Mouse (Mus musculus): ENCODE measurements around the gene Pygb.

The Pygb gene

DNA sequence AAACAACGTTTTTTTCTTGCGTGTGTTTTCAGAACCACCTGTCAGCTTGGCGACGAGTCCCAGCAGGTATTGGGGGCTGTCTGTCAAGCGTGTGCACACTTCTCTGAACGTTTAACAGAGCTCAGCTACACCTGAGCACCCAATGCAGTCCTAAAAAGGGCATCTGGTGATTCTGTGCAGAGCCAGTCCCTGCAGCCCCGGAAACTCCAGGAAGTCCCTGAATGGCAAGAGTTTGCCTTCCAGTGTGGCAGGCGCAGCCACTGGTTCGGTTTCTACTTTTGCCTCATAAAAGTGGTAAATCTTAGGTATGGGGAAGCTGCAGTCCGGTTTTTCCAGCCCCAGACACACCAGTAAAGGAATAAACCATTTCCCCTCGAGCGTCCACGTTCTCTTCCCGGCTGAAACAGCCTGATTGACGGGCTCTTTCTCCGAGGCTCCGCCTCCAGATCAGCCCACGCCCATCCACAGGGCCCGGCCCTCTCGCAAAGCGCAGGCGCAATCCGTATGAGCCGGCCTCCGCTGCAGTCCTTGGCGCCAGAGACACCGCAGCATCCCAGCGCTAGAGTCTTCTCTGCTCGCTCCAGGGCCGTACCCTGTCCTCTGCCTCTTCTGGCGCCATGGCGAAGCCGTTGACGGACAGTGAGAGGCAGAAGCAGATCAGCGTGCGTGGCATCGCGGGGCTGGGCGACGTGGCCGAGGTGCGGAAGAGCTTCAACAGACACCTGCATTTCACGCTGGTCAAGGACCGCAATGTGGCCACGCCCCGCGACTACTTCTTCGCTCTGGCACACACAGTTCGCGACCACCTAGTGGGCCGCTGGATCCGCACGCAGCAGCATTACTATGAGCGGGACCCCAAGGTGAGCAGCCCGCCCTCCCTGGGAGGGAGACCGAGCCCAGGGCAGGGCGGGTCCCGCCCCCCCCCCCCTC lies at the start of gene Pygb:
Gene Pygb (plus strand): TSS at position 485 of the 930 bp plus-strand sequence.
- peak; percentile 83 for DNase-seq (ENCODE audit: low read depth, low spot score)

DNA sequence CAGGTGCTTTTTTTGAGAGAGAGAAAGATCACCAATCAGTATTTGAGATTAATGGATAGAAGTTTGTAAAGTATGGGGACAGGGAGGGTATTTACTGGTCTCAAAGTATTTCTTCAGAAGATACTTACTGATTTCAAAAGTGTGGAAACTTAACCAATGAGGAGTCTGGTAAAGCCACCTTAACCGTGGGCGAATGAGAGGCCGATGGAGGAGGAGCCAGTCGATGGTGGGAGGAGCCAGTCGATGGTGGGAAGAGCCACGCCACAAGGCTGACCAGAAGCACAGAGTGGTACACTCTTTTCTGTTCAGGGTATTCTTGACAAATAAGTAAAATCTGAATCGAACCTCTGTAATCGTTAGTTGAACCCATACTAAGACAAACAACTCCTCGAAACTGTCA lies 48.7 kb upstream of the Pygb start:
- no peak for DNase-seq (ENCODE audit: low read depth, low spot score)

DNA sequence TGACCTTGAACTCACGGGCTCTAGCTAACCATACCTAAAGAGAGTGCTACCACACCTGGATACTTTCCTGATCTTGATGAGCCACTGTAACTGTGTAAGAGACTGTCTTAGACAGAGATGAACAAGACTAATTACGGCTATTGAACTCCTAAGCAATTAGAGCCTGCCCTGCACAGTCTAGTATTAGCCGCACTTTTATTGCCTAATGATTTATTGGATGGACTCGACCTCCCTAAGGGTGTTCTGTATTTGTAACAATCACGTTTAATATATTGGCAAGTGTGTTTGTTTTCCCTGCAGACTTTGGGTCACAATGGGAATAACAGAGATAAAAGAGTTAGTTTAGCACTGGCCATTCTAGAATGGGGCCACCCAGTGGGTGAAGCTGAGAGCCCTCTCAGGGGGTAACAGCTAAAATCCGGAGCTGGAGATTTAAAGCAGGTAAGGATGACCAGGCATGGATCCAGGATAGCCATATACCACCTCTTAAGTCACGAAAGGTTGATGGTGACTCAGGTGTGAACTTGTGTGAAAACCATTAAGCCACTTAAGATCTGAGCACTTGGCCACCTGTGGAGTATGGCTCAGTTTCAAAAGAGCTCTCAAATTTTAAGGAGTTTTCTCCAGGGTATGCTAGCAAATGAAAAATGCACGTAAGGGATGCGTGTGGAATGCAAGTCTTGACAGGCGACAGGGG lies 46.2 kb upstream of the Pygb start:
- no peak for DNase-seq (ENCODE audit: low read depth, low spot score)

DNA sequence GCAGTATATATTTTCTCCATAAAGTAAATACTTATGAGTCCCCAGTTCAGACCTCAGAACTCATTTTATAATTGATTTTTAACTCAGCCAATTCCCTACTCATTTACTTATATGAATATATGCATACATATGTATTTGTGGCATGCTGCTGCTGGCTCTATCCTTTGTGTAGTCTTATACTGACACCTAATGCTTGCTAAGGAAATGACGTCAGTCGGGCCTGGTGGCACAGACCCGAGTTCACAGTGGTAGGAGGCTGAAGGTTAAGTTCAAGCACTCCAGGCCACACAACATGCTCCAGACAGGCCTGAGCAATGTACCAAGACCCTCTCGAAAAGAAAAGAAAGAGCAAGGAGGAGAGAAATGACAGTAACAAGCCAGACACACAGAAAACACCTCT lies 45.1 kb upstream of the Pygb start:
- DNase-seq (ENCODE audit: low read depth, low spot score), result peak; percentile 51

DNA sequence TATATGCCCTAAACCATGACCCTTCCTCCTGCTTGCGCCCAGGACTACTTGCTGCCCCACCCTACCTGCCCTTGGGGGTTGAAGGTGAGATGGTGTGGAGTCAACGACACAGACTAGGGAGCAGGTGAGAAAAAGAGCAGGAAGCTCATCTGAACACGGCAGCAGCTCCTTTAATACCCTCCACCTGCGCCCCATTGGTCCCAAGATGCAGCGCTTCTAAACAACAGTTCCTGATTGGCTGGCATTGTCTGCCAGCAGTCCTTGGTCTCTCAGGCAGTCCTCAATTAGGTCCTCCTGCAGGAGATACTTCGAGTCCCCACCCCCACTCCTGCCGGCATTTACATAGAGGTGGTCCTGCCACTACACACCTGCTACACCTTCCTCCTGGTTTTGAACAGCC lies 41.5 kb upstream of the Pygb start:
- DNase-seq (ENCODE audit: low read depth, low spot score), result peak; percentile 54

DNA sequence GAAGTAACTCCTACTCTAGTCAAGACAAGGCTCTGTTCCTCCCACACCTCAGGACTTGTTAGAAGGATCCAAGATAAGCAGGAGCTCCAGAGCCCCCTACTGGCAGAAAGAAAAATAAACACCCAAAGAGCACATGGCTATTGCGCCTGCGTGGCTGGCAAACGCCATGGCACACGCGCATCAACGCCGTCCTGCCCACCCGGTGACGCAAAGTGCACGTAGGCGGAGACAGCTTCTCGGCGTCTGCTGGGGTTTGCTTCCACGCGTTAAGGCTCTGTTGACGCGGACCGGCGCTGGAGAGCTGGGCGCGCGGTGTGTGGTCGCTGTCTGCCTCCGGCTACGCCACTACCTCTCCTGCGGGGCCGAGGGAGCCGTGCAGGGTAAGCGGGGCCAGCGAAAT lies 37.7 kb upstream of the Pygb start, which contains the start of gene Entpd6:
Gene Entpd6 (plus strand): TSS at position 189 of the 400 bp plus-strand sequence.
- peak; percentile 97 for DNase-seq (ENCODE audit: low read depth, low spot score)

DNA sequence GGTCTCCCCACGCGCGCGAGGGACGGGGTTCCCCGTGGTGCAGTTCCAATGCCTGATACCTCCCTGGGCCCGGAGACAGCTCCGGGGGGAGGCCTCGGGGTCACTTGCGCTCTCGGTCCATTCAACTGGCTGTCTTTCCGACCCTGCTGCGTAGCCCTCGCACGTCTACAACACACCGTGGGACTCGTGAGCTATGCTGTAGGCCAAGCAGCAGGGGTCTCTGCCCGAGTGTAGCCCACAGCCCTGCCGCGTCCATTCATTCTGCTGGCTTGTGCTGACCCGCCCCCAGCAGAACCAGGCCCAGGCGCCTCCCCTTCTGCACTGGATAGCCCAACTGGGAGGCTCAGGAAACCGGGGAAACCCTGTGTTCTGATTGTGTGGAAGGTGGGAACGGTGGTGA lies 37.3 kb upstream of the Pygb start:
- DNase-seq (ENCODE audit: low read depth, low spot score), result peak; percentile 16

DNA sequence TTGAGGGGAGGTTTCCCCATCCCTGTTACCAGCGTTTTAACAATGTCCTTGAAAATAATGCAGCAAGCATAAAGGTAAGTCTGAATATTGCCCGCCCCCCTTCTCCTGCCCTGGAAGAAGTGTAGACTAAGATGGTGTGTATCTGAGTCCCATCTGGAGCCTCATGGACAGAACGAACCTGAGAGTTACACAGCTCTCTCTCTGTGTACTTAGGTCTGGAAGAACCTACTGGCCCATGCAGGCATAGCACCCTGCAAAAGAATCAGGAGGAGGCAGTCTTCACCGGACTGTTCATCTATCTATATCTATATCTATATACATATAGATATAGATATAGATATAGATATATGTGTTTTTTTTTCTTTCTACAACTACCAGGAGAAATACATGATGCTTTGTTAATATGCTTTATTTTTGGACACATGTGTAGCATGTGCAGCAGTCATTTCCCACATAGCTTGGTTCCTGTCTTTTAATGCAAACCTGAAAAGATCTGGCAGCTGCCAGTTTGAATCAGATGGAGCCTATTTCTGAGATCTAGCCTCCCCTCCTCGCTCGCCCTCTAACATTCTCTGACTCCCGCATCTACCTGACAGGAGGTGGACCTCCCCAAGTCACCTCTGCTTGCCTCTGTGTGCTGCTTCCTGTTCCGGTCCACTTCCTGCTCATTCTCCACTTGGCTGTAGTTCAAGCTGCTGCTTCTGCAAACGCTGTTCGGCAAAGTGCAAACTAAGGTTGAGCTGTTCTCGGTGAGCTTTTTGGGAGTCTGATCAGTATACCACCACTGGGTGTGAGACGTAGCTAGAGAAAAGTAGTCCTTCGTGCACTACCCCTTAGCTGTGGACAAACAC lies 36.2 kb upstream of the Pygb start:
- DNase-seq (ENCODE audit: low read depth, low spot score), result peak; percentile 53

DNA sequence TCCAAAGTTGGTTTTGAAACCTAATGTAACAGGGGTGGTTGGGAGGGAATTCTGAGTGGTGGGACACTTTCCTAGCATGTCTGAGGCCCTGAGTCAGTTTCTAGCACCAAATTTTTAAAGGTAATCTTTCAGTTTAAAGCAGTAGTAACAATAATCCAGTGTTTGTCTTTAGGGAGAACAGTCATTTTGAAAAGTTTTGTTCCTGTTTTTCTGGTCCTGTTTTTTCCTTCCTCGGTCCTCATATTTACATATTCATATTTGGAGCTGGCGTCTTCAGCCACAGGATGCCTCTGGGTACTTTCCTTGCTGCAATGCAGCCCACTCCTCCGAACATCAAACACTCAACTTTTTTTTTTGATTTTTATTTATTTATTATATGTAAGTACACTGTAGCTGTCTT lies 31.5 kb upstream of the Pygb start:
- no peak for DNase-seq (ENCODE audit: low read depth, low spot score)

DNA sequence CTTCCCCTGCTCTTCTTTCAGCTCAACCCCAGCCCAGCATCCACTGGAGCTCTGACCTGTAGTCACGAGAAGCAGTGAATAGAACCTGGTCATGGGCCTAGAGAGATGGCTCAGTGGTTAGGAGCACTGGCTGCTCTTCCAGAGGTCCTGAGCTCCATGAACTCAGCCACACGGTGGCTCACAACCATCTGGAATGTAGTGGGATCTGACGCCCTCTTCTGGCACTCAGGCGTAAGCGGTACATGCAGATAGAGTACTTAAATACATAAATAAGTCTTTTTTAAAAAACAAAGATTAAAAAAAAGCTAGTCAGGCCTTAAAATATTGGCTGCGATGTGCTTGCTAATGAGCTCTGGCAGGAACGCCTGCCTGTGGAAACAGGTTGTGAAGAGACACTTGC lies 25.1 kb upstream of the Pygb start:
- DNase-seq (ENCODE audit: low read depth, low spot score), result peak; percentile 64

DNA sequence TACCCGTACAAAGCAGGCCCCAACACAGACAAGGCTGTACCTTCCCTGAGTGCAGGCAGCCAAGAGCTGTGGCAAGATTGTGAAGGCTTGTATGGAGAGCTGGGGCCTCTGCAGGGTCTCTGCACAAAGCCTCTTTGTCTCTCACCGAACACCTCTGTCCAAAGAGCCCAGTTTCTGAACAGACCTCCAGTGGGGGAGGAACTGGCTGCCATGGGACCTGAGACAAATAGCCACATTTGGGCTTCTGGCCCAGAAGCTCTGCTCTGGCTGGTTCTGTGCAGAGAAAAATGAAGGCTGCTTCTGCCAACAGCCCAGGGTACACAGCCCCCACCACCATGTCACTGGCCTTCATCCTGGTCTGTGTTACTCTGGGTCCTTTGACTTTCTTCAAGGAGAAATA lies 20.9 kb upstream of the Pygb start:
- no peak for DNase-seq (ENCODE audit: low read depth, low spot score)

DNA sequence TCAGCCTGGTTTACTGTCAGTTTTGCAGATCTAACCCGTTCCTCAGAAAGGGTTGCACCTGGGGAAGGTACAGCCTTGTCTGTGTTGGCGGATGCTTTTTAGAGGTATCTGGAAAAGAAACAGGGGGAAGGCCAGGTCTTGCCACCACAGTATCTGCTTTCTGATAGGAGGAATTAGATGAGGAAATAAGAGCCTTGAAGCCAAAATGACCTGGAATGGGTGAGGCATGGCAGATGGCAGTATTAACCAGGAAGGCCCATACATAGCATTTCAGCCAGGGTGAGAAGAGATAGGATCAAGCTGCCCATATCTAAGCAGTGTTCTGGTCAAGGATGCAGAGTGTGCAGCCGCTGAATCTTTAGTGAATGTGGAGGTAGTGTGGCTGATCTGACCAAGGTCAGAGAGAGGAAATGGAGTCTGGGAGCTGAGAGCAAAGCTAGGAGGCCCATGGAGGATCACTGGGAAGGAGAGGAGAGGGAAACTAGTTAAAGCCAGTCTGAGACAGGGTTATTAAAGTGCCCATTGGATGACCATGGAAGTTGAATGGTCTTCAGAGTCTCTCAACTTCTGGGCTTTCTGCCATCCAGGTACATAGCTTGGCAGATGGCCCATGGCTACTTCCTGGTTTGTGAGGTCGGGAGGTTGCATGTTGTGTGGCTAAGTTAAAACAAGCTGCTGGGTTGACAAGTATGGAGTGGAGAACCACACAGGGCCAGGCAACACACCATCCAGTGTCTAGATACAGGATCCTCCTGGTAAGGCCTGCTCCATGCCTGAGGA lies 20.3 kb upstream of the Pygb start:
- DNase-seq (ENCODE audit: low read depth, low spot score), result no peak

DNA sequence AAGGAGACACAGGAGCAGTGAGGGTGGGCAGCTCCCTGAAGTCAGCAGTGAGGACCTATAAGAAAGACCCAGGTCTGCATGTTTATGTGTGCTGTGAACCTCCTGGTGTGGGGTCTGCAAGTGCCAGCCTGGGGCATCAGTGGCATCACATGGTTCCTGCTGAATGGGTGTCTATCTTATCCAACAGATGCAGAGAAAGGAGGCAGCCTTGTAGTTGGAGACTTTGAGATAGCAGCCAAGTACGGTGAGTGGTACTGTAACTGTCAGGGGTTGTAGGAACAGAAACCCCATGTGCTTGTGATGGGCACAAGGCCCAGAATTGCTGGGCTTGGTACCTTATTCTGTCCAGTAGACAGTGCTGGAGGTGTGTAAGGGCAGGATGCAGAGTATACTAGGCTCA lies 17.9 kb upstream of the Pygb start:
- no peak for DNase-seq (ENCODE audit: low read depth, low spot score)

DNA sequence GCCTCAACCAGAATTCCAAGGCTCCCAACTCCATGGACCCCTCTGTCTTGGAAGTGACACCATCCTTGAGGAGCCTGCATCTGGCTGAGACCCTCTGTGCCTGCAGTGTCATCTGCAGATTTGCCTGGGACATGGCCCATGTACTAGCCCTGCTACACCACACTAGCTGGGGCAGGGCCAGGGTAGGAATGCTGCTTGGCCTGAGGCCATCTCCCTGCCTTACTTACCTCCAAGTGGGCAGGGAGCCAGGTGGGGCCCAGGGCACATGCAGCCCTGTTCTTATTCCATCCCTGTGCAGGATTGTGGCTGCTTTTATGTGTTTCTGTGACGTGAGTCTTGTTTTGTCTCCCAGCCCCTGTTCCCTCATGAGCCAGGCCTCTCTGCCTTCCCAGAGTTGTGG lies 15.8 kb upstream of the Pygb start:
- no peak for DNase-seq (ENCODE audit: low read depth, low spot score)

DNA sequence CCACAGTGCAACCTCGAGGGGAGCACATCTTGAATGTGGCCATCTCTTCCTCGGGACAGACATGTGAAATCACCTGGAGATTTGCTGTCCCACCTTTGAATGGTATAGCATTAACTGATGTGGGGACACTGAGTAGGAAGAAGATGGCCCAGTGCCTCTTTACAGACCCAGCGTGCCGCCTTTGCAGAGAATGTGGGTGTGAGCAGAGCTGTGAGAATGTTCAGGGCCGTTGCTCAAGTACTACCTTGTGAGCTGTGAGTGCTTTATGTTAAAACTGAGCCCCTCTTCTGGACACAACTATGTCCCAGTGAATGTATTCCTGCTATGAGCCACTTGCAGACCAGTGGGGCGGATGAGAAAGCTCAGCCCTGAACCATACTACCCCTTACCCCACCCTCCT lies 15.4 kb upstream of the Pygb start:
- DNase-seq (ENCODE audit: low read depth, low spot score), result no peak

DNA sequence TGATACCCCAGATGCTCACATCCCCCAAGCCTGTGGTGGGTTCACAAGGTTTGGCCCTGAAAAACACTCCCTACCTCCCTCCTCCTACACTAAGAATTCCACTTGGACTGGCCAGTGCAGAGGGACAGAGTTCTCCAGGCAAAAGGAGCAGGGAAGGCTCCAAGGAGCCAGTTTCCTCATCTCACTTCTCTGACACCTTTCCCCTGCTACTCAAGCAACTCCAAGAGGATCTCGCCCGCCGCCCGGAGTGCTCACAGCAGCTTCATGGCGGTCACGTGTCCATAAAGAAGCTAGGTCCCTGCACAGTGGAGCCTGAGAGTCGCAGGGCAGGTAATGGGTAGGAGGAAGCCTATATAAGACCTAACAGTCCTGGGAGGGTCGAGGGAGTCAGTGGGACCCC lies 14.5 kb upstream of the Pygb start:
- DNase-seq (ENCODE audit: low read depth, low spot score), result no peak

DNA sequence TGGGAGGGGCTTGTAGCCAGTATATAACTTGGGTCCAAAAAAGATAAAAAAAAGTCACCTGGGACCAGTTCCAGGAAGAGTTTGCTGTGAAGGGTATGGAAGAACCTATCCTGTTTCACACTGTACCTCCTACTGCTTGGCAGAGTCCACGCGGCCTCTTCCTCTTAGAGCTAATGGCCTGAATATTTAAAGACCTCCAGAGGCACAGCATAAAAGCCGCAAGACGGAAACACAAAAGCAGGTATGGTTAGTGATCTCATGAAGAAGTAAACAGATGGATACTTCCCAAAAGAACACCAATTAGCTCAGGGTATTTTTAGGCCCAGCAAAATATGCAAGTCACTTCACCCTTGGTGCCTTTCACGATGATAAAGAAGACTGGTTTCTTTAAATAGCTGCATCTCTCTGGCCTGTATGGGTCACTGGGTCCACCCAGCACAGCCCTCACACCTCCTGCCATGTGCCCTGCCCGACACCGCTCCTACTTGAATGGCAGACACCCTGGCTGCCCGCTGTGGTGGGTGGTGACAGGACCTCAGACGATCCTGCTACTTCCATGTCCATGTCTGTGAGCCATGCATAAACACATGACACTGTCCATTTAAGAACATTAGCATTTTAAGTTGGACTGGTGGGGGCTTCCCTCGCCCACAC lies 13.9 kb upstream of the Pygb start:
- DNase-seq (ENCODE audit: low read depth, low spot score), result no peak

DNA sequence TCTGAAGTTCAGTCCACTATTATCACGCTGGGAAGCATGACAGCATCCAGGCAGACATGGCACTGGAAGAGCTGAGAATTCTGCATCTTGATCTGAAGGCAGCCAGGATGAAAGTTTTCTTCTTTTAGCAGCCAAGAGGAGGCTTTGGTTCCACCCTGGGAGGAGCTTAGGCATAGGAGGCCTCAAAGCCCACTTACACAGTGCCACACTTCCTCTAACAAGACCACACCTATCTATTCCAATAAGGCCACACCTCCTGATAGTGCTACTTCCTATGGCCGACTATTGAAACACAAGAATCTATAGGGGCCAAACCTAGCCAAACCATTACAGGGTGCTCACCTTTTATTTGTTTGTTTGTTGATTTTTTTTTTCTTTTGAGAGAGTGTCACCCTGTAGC lies 3.7 kb upstream of the Pygb start:
- DNase-seq (ENCODE audit: low read depth, low spot score), result no peak

DNA sequence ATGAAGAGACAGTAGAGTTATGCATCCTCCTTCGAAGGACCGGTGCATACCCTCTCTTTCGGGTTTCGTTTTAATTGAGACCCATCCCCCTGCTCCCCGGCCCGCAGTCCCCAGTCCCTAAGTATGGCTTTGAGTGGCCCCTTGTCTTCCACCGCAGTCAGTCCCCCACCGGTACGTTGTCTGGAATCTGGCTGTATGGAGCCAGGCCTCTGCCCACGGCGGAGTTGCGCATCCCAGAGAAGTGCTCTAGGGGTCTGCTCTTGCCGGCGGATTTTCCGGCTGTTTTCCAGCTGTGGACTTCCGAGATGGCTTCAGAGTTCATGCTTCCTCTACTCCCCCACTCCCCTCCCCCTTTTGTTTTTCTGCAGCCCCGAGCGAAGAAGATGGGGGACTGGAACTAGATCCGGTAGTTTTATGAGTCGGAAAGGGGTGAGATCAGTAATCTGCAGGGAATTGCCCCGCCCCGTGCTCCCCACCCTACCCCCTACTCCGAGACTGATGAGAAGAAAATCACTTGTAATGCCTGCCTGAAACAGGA lies 768 bp downstream of the Pygb start:
- peak; percentile 21 for DNase-seq (ENCODE audit: low read depth, low spot score)

DNA sequence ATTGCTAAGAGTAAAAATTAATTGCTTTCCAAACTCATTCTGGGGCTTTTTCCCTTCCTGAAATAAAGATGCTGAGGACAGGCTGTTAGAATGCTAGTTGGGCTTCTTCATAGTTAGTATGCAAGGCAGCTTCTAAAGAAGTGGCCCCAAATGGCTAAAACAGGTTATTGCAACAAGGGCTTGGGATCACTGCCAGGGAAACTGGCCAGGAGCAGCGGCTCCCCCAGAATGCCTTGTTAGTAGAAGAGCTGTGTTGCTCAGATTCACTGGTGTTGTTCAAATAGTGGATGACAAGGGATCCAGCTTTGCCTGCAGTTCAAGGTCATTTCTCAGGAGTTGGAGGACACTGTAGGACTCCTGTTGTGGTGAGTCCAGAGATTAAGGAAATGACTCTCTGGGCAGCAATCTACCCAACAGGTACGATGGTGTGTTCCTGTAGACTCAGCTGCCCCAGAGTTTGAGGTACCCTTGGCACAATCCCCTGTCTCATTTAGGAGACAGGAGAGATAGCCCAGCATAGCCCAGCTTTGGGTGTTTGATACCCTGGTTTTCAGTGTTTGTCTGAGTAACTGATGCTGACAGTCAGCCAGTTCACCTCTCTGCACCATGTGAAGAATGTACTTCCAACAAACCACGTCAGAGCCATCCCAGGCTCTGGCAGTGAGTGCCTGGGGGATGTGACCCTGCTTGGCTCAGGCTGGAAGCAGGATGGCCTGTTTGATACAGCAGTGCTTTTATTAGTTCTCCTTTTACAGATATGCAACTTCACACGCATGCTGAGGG lies 2.4 kb downstream of the Pygb start:
- peak; percentile 26 for DNase-seq (ENCODE audit: low read depth, low spot score)
